Mouse (Mus musculus): Measurements from ENCODE around the gene Fam186b.

- TF ChIP-seq CTCF (IDR thresholded peaks at IDR 0.05; ENCODE audit: borderline replicate concordance, insufficient read depth, low read length) (no peak), POLR2A (IDR thresholded peaks at IDR 0.05; ENCODE audit: low read depth, low read length) (peak; percentile 56; the same call in 1 of the 2 replicates)
Measured at GRCm38 (mm10) chr15:99252381-99253174, 43.1 kb downstream of the Fam186b start.

All from embryonic fibroblast, embryonic 13.5 days (primary cell).